Mouse (Mus musculus) ES-Bruce4 (cell line): ENCODE measurements around the gene Slc25a28. TPM values are rescaled to one million over a fixed set of nuclear protein-coding genes. Genes with fewer than 3 reads are reported as not detected.

Source experiments
- H3K27ac ChIP-seq: 2 replicates; pipeline ENCODE4 v1.5.1; 2012; ENCODE audit warnings: low read length, inconsistent platforms; ENCODE audit not compliant: insufficient read depth
- H3K27me3 ChIP-seq: 2 replicates; pipeline ENCODE4 v1.6.1; 2012; ENCODE audit warnings: mild to moderate bottlenecking, low read length, inconsistent platforms; ENCODE audit not compliant: control insufficient read depth, poor library complexity, insufficient read depth, severe bottlenecking
- H3K36me3 ChIP-seq: 2 replicates; pipeline ENCODE4 v1.6.1; 2012; ENCODE audit warnings: inconsistent platforms, mild to moderate bottlenecking, low read length, moderate library complexity; ENCODE audit not compliant: control insufficient read depth, poor library complexity, insufficient read depth, severe bottlenecking
- H3K4me1 ChIP-seq: one replicate; pipeline ENCODE4 v1.8.1; 2011; ENCODE audit warnings: low read length; ENCODE audit not compliant: control insufficient read depth, insufficient read depth
- H3K4me3 ChIP-seq: 2 replicates; pipeline ENCODE4 v1.5.1; 2011; ENCODE audit warnings: low read depth, mild to moderate bottlenecking, low read length
- H3K9ac ChIP-seq: 2 replicates; pipeline ENCODE4 v1.6.1; 2012; ENCODE audit warnings: low read depth, mild to moderate bottlenecking, inconsistent platforms; ENCODE audit not compliant: poor library complexity, severe bottlenecking
- H3K9me3 ChIP-seq: replicated peaks from 2 replicates; pipeline ENCODE4 v1.6.1; 2012; ENCODE audit warnings: mild to moderate bottlenecking, low read length, inconsistent platforms; ENCODE audit not compliant: control insufficient read depth, poor library complexity, insufficient read depth, severe bottlenecking
- CTCF ChIP-seq: IDR thresholded peaks from one replicate; pipeline ENCODE4 v1.8.1; 2011; ENCODE audit warnings: low read depth, low read length
- EP300 ChIP-seq: IDR thresholded peaks from 2 replicates; pipeline ENCODE4 v1.6.1; 2011; ENCODE audit warnings: low read depth, low read length; ENCODE audit not compliant: insufficient read depth
- POLR2A ChIP-seq: IDR thresholded peaks from one replicate; pipeline ENCODE4 v1.8.1; 2011; ENCODE audit warnings: low read length; ENCODE audit not compliant: insufficient read depth
- polyA plus RNA-seq: library from polyadenylated mRNA; stranded (reverse); fragments of >200 nt; gene quantifications from 2 replicates; pipeline ENCODE4 v1.2.4, GENCODE M21; 2011; ENCODE audit warnings: low read depth; ENCODE audit not compliant: missing spikeins, insufficient read depth, insufficient read length

The Slc25a28 gene
- polyA plus RNA-seq, 1 experiment, result 31.2 TPM

DNA sequence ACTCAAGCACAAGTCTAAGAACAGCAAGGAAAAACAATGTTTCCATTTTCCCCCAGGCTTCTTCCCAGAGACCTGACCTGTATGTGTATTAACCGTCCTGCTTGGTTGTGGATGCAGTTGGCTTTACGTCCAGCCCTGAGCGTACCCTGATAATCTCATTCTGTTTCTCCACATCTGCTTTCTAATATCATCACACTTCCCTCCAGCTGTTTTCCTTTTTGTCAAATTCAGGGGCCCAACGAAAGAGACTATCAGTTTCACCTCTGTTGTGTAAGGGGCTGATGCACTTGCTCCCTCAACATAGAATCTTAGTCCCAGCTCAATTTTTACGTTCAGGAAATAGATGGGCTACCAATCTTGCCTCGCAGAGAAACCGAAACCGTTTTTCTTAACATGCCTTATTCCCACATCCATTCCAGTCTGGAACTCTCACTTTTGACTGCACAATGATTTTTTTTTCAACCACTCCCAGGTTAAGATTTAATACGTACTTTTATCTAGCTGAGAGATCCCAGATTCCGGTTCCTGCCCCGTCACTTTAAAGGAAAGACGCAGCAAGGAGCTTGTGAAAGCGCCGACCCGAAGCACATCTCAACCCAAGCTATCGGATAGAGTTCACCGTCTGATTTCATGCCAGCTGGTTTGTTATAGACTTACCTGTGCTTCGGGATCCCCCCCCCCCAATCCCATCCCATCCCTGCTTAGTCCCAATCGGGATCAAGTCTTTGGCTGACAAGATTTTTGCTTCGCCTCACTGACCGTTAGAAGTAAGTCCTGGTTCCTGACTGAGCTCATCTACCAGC is 967 bp downstream of the Slc25a28 start:
- Histone ChIP-seq H3K4me3 (peak overlapping the region; percentile 89), H3K4me1 (peaks cover 4% of the 10 kb centered on the region), H3K27ac (no peak overlapping the region), H3K36me3 (no peaks in the 10 kb centered on the region), H3K9ac (peak overlapping the region; percentile 86), H3K27me3 (no peaks in the 10 kb centered on the region), H3K9me3 (no peaks in the 10 kb centered on the region)
- TF ChIP-seq CTCF (no peak), EP300 (no peak), POLR2A (no peak)

DNA sequence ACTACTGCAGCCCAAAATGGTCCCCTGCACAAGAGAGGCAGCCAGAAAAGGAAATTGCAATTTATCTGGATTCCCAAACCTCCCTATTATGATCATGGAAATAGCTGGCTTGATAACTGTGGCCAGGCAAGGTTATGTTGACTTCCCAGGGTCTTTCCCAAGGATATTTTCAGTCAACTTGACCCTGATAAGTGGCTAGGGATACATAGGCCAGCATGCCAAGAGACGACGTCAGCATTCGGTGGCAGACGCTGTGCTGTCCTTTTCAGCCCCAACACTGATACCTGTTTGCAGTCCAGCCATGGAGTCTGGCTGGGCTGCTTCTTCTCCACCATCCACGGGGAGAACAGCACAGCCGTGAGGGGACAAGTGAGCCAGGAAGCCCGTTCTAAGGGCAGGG is 3.6 kb downstream of the Slc25a28 start:
- Histone ChIP-seq H3K9ac (no peak overlapping the region), H3K27ac (no peak overlapping the region), H3K9me3 (no peaks in the 10 kb centered on the region), H3K27me3 (no peaks in the 10 kb centered on the region), H3K4me3 (no peak overlapping the region), H3K36me3 (no peaks in the 10 kb centered on the region), H3K4me1 (peaks cover 2% of the 10 kb centered on the region)
- TF ChIP-seq POLR2A (no peak), CTCF (no peak), EP300 (no peak)

DNA sequence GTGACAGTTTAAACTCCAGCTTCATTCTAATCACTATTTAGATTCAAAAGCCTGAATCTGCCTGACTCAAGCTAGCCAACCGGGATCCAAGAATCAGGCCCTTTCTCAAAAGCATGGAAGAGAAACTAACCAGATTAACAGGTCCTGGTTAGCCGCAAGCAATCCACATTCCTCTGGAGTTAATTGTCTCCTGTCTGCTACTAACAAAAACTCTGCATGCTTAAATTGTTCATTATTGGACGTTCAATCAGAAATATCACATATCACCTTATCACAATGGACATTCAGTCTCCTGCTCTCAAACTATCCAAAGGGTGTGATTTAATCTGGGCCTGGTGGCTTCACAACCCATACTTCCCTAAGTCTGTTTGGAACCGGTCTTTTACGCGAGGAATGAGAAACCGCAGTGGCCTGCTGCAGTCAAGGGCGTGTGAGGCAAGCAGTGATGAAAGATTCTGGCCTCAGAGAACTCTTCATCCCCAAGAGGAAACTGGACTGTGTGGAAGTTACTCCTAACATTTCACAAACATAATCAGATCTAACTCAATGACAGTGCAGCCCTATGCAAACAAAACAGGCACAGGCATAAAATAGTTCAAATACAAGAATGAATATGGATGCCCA is 5.4 kb downstream of the Slc25a28 start:
- Histone ChIP-seq H3K27me3 (no peaks in the 10 kb centered on the region), H3K4me3 (no peak overlapping the region), H3K4me1 (peaks cover 2% of the 10 kb centered on the region), H3K36me3 (peaks cover 3% of the 10 kb centered on the region), H3K27ac (peak overlapping the region; percentile 37; the same call in 1 of the 2 replicates), H3K9me3 (no peaks in the 10 kb centered on the region), H3K9ac (no peak overlapping the region)
- TF ChIP-seq POLR2A (no peak), EP300 (no peak), CTCF (no peak)

DNA sequence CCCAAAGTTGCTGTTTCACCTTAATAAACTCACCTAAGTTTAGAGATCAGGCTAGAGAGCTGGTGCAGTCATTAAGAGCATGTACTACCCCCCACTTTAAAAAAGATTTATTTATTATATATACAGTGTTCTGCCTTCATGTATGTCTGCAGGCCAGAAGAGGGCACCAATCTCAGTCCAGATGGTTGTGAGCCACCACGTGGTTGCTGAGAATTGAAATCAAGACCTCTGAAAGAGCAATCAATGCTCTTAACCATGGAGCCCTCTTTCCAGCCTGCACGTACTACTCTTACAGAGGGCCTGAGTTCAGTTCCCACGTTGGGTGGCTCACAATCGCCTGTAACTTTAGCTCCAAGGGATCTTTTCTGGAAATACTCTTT is 7.3 kb downstream of the Slc25a28 start:
- Histone ChIP-seq H3K4me1 (peaks cover 2% of the 10 kb centered on the region), H3K4me3 (no peak overlapping the region), H3K27ac (no peak overlapping the region), H3K9ac (peak overlapping the region; percentile 3; the same call in 1 of the 2 replicates), H3K36me3 (peaks cover 14% of the 10 kb centered on the region), H3K27me3 (no peaks in the 10 kb centered on the region), H3K9me3 (no peaks in the 10 kb centered on the region)
- TF ChIP-seq POLR2A (no peak), CTCF (peak; percentile 1)

DNA sequence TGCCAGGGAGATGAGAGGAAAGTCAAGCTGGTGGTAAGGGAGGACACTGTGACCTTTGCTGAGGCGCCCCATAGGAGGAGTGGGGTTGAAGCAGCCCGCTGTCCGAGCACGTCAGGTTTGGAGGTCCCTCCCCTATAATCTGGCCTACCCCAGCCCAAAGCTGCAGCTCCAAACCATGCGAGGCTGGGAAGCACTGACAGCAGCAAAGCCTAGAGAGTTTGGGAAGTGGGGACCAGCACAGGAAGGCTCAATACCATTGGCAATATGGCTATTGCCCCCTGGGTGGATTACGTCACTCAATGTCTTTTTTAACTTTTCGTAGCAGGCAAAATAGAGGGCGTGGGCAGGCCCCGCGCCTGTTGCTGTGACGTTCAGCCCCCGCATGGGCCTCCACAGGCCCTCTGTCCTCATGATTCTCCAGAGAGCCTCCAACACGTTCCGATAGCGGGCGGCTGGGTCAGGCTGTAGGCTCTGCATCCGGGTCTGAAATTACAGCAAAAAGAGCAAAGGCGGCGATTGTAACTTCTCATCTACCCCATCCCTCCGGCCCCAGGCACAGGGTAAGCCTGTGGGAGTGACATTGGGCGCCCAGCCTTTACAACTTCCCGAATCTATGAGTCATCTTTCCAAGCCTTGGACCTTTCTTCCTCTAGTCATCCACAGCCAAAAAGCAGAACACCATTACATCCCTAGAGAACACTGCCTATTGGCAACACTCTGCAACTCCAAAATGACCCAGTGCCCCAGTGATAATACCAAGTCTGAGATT is 7.8 kb downstream of the Slc25a28 start:
- H3K27me3 ChIP-seq, result no peaks in the 10 kb centered on the region
- peaks cover 2% of the 10 kb centered on the region for H3K4me1 ChIP-seq
- H3K36me3 ChIP-seq, result peaks cover 14% of the 10 kb centered on the region
- H3K9me3 ChIP-seq, result no peaks in the 10 kb centered on the region
- H3K27ac ChIP-seq, result no peak overlapping the region
- H3K4me3 ChIP-seq, result no peak overlapping the region
- TF ChIP-seq CTCF (no peak), POLR2A (no peak), EP300 (no peak)
- H3K9ac ChIP-seq, result peak overlapping the region; percentile 3; the same call in 1 of the 2 replicates
